Mouse (Mus musculus) hindbrain, embryonic 11.5 days (tissue): Measurements from ENCODE around the gene Arhgap32. TPM values are rescaled to one million over a fixed set of nuclear protein-coding genes. Genes with fewer than 3 reads are reported as not detected.

Source experiments
- ATAC-seq: fragments of 200-750 bp; cut with Nextera tagmentation; 2 replicates; pipeline ENCODE4 v1.8.0; 2017; ENCODE audit warnings: mild to moderate bottlenecking, moderate TSS enrichment, moderate library complexity; ENCODE audit not compliant: low FRiP score
- DNase-seq: peaks from one replicate; pipeline ENCODE4 v3.0.0-alpha.2; 2015; ENCODE audit warnings: low spot score
- H3K27ac ChIP-seq: fragments of 300-500 bp; sonication (generic); 2 replicates; pipeline ENCODE4 v1.5.1; 2014; ENCODE audit warnings: mild to moderate bottlenecking, low read depth, low read length
- H3K27me3 ChIP-seq: fragments of 300-500 bp; sonication (generic); 2 replicates; pipeline ENCODE4 v1.6.1; 2014; ENCODE audit warnings: mild to moderate bottlenecking, low read length, moderate library complexity, mixed read lengths; ENCODE audit not compliant: control insufficient read depth, insufficient read depth
- H3K36me3 ChIP-seq: fragments of 300-500 bp; sonication (generic); 2 replicates; pipeline ENCODE4 v1.6.1; 2014; ENCODE audit warnings: mild to moderate bottlenecking, low read length, moderate library complexity, mixed read lengths; ENCODE audit not compliant: control insufficient read depth, insufficient read depth
- H3K4me1 ChIP-seq: fragments of 300-500 bp; sonication (generic); replicated peaks from 2 replicates; pipeline ENCODE4 v1.6.1; 2014; ENCODE audit warnings: low read length, mixed read lengths; ENCODE audit not compliant: control insufficient read depth, insufficient read depth
- H3K4me2 ChIP-seq: fragments of 300-500 bp; sonication (generic); replicated peaks from 2 replicates; pipeline ENCODE4 v1.6.1; 2014; ENCODE audit warnings: mild to moderate bottlenecking, low read depth, low read length
- H3K4me3 ChIP-seq: fragments of 300-500 bp; sonication (generic); 2 replicates; pipeline ENCODE4 v1.5.1; 2014; ENCODE audit warnings: low read depth, low read length
- H3K9ac ChIP-seq: fragments of 300-500 bp; sonication (generic); 2 replicates; pipeline ENCODE4 v1.6.1; 2014; ENCODE audit warnings: low read depth, low read length
- H3K9me3 ChIP-seq: fragments of 300-500 bp; sonication (generic); 2 replicates; pipeline ENCODE4 v1.6.1; 2016; ENCODE audit warnings: low read length; ENCODE audit not compliant: control insufficient read depth
- WGBS: fragments of 180-500 bp; shearing (Covaris S2); extraction: QIAGEN DNeasy Blood & Tissue Kit; methylation state at CpG from one replicate; pipeline ENCODE4 v1.1.7; 2014; 5-methylcytosine and 5-hydroxymethylcytosine counted together
- polyA plus RNA-seq: library from polyadenylated mRNA; unstranded; fragments of >200 nt; fragmentation: Nextera tagmentation; extraction: Ambion mirVana; gene quantifications from 2 replicates; pipeline ENCODE4 v1.2.1, GENCODE M21; 2014

Arhgap32 gene
- polyA plus RNA-seq, 1 experiment from 2014 or later = 10.7 TPM

- H3K9me3 ChIP-seq = no peaks in the 10 kb centered on the region
- ATAC-seq = no peak
- no peak overlapping the region for H3K27ac ChIP-seq
- H3K4me2 ChIP-seq = no peak overlapping the region
- 91% methylated on average over 8 of the region's 8 CpGs for WGBS
- DNase-seq = no peak
- no peaks in the 10 kb centered on the region for H3K36me3 ChIP-seq
- no peaks in the 10 kb centered on the region for H3K27me3 ChIP-seq
- no peak overlapping the region for H3K9ac ChIP-seq
- H3K4me3 ChIP-seq = no peak overlapping the region
- H3K4me1 ChIP-seq = no peaks in the 10 kb centered on the region
These were observed 91.2 kb downstream of the Arhgap32 start for GRCm38 (mm10) chr9:32207133-32207532.

GRCm38 (mm10) chr9:32208071-32208470 is 92.1 kb downstream of the Arhgap32 start:
- Histone ChIP-seq H3K9ac (no peak overlapping the region), H3K27me3 (no peaks in the 10 kb centered on the region), H3K9me3 (no peaks in the 10 kb centered on the region), H3K4me2 (no peak overlapping the region), H3K4me1 (no peaks in the 10 kb centered on the region), H3K36me3 (no peaks in the 10 kb centered on the region), H3K27ac (no peak overlapping the region), H3K4me3 (no peak overlapping the region)
- ATAC-seq (no peak), DNase-seq (no peak)
- 84% methylated on average over 5 of the region's 5 CpGs for WGBS

- Histone ChIP-seq H3K9ac (no peak overlapping the region), H3K27me3 (no peaks in the 10 kb centered on the region), H3K4me2 (no peak overlapping the region), H3K9me3 (no peaks in the 10 kb centered on the region), H3K4me3 (no peak overlapping the region), H3K36me3 (no peaks in the 10 kb centered on the region), H3K27ac (no peak overlapping the region), H3K4me1 (no peaks in the 10 kb centered on the region)
- DNase-seq = no peak
- 83% methylated on average over 5 of the region's 5 CpGs for WGBS
- ATAC-seq = no peak
These were observed 101.1 kb downstream of the Arhgap32 start for GRCm38 (mm10) chr9:32216820-32217567.

- Histone ChIP-seq H3K27ac (no peak overlapping the region), H3K4me3 (no peak overlapping the region), H3K36me3 (no peaks in the 10 kb centered on the region), H3K9ac (no peak overlapping the region), H3K27me3 (no peaks in the 10 kb centered on the region), H3K4me1 (no peaks in the 10 kb centered on the region), H3K9me3 (no peaks in the 10 kb centered on the region), H3K4me2 (no peak overlapping the region)
- DNase-seq (no peak), ATAC-seq (no peak)
- WGBS = 83% methylated on average over 4 of the region's 4 CpGs
These were observed 103.5 kb downstream of the Arhgap32 start for GRCm38 (mm10) chr9:32219400-32219799.

GRCm38 (mm10) chr9:32222184-32222583 is 106.2 kb downstream of the Arhgap32 start:
- WGBS = 91% methylated on average over 4 of the region's 4 CpGs
- ATAC-seq = no peak

GRCm38 (mm10) chr9:32223739-32224529 is 108.0 kb downstream of the Arhgap32 start:
- H3K4me2 ChIP-seq = no peak overlapping the region
- ATAC-seq = no peak
- no peaks in the 10 kb centered on the region for H3K9me3 ChIP-seq
- H3K27ac ChIP-seq = no peak overlapping the region
- H3K27me3 ChIP-seq = no peaks in the 10 kb centered on the region
- 39% methylated on average over 5 of the region's 5 CpGs for WGBS
- DNase-seq = no peak
- no peaks in the 10 kb centered on the region for H3K4me1 ChIP-seq
- no peak overlapping the region for H3K9ac ChIP-seq
- no peak overlapping the region for H3K4me3 ChIP-seq
- no peaks in the 10 kb centered on the region for H3K36me3 ChIP-seq

More at GRCm38 (mm10) chr9:32222184-32222583, 106.2 kb downstream of the Arhgap32 start:
- no peak overlapping the region for H3K9ac ChIP-seq
- no peaks in the 10 kb centered on the region for H3K9me3 ChIP-seq
- no peaks in the 10 kb centered on the region for H3K4me1 ChIP-seq
- H3K27me3 ChIP-seq = no peaks in the 10 kb centered on the region
- no peaks in the 10 kb centered on the region for H3K36me3 ChIP-seq
- no peak overlapping the region for H3K4me3 ChIP-seq
- no peak overlapping the region for H3K4me2 ChIP-seq
- DNase-seq = no peak
- H3K27ac ChIP-seq = no peak overlapping the region

- Histone ChIP-seq H3K36me3 (no peaks in the 10 kb centered on the region), H3K9me3 (no peaks in the 10 kb centered on the region), H3K9ac (no peak overlapping the region), H3K27me3 (no peaks in the 10 kb centered on the region), H3K4me1 (no peaks in the 10 kb centered on the region), H3K4me3 (no peak overlapping the region), H3K4me2 (no peak overlapping the region), H3K27ac (no peak overlapping the region)
- ATAC-seq = no peak
- DNase-seq = no peak
- 62% methylated on average over 4 of the region's 4 CpGs for WGBS
These were observed 109.0 kb downstream of the Arhgap32 start for GRCm38 (mm10) chr9:32224937-32225336.

- H3K4me3 ChIP-seq = no peak overlapping the region
- no peak overlapping the region for H3K4me2 ChIP-seq
- no peak overlapping the region for H3K27ac ChIP-seq
- no peaks in the 10 kb centered on the region for H3K36me3 ChIP-seq
- DNase-seq (no peak), ATAC-seq (no peak)
- no peaks in the 10 kb centered on the region for H3K27me3 ChIP-seq
- H3K4me1 ChIP-seq = no peaks in the 10 kb centered on the region
- no peak overlapping the region for H3K9ac ChIP-seq
- H3K9me3 ChIP-seq = no peaks in the 10 kb centered on the region
- 72% methylated on average over 1 of the region's 1 CpGs for WGBS
These were observed 109.6 kb downstream of the Arhgap32 start for GRCm38 (mm10) chr9:32225584-32225983.

GRCm38 (mm10) chr9:32227034-32227433 is 111.1 kb downstream of the Arhgap32 start:
- no peak overlapping the region for H3K27ac ChIP-seq
- H3K36me3 ChIP-seq = no peaks in the 10 kb centered on the region
- ATAC-seq (no peak), DNase-seq (no peak)
- H3K9me3 ChIP-seq = no peaks in the 10 kb centered on the region
- WGBS = 93% methylated on average over 2 of the region's 2 CpGs
- H3K27me3 ChIP-seq = no peaks in the 10 kb centered on the region
- H3K4me2 ChIP-seq = no peak overlapping the region
- H3K4me1 ChIP-seq = no peaks in the 10 kb centered on the region
- H3K9ac ChIP-seq = no peak overlapping the region
- H3K4me3 ChIP-seq = no peak overlapping the region
